Mouse (Mus musculus): ENCODE data around the gene Tle6. TPM values are rescaled to one million over a fixed set of nuclear protein-coding genes. Genes with fewer than 3 reads are reported as not detected.
A peak's percentile ranks its signal among the peaks of the same experiment; 100 is the strongest.

The Tle6 gene
- total RNA-seq, 1 experiment from 2014 or later = 15.3 TPM

DNA sequence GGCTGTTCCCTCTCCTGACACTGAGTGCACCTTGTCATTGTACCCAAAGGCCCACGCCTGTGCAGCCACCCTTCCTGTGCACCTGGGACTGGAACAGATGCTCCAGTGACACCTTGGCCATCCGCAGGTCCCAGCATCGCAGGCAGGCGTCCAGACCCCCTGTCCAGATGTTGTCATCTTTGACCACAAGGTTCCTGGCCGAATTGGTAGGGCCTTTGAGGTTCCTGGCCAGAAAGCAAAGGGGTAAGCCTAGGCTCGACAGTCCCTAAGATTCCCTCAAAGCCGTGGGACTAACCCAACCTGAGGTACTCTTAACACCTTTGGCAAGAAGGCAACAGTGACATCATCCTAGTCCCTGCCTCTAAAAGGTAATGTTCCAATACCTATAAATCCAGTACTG is 8.2 kb downstream of the Tle6 start:
- DNase-seq = no peak

DNA sequence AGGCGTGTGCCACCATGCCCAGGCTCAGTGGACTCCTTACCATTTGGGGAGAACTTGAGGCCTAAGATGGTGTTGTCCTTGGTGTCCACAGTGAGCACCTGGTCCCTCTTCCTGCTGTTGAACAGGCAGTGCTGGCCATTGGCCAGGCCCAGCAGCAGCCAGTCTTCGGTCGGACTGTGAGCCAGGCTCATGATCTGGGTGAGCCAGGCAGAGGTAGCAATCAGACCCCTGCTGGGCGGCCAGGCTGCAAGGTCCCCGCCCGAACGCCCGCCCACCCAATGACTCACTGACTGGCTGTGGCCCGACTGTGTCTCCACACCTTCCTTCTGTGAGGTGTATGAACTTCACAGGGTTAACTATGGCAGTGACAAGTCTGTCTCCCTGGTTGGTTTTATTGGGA is 9.0 kb downstream of the Tle6 start:
- no peak for DNase-seq

DNA sequence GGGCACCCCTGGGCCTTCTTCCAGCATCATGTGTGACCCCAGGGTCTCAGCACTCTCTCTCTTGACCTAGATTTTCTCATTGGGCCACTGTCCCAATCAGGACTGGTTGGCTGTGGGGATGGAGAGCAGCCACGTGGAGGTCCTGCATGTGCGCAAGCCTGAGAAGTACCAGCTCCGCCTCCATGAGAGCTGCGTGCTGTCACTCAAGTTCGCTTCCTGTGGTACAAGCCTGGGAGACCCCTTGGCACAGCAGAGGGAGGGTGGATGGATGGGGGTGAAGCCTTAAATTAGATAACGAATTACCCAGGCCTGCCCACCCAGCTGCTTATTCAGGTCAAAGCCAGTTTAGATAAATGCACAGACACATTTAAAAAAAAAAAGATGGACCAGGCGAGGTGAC is 12.1 kb downstream of the Tle6 start:
- DNase-seq = no peak

DNA sequence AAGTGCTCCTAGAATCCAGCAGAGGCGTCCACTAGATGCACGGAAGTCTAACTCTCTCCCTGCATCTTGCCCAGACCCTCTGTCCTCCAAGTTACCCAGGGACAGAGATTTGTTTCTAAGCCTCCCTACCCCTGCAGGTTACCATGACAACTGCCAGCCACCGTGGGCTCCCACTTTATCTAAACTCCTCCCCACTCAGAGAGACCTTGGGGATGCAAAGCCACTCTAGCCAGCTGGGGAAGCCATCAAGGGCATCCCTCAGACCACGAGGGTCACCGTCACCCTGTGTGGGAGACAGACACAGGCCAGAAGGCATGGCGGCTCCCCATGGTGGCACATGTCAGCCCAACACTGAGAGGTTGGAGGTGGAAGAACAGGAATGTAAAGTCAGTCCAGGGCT is 17.5 kb downstream of the Tle6 start:
- peak; percentile 65 for DNase-seq

DNA sequence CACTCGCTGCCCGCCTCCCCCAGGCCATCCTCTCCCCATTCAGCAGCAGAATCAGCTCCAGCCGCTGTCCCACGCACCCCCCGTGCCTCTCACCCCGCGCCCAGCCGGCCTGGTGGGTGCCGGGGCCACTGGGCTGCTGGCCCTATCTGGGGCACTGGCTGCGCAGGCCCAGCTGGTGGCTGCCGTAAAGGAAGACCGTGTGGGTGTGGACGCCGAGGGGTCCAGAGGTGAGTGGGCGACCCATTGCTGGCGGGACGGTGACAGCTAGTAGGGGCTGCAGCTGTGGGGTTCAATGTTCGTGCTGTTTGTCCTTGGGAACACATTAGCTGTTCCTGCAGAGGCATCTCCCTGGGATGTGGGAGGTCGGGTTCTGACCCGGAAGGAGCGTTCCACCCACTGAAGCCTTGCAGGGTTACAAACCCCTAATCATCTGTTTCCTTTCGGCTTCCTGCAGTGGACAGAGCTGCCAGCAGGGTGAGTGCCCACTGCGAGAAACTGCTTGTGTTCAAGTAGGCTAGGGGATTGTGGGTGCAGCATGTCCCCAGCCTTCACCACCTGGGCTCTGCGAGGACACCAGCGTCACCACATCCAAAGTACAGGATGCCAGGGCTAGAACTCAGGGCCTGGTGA is 20.3 kb downstream of the Tle6 start:
- DNase-seq = no peak

DNA sequence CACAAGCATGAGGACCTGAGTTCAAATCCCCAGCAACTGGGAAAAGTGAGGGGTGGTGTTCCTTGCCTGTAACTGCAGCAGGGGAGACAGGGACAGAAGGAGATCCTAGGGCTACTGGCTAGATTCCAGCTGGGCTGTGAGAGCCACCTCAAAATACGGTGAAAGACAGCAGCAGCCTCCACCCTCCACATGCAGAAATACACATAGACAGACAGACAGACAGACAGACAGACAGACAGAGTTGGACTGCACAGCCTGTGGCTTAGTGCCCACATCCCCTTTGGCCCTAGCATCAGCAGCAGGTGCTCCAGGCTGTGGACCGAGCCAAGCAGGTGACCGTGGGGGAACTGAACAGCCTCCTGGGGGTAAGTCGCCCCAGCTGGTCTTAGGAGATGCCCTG is 20.9 kb downstream of the Tle6 start:
- DNase-seq = no peak

DNA sequence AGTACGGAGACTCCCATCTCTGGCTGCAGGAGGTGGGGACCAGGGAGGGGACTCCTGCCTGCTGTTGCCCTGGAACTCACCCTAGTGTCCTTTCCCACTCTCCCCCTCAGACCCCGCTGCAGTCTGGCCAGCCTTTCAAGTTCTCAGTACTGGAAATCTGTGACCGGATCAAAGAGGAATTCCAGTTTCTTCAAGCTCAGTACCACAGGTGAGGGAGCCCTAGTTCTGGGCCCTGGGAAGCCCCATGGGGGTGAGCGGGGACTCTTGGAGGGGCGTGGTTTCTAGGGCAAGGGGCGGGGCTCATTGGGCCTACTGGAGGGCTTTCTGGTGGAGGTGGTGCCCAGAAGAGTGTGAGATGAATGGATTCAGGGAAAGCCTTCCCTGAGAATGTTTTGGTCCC is 25.2 kb downstream of the Tle6 start:
- DNase-seq = no peak

DNA sequence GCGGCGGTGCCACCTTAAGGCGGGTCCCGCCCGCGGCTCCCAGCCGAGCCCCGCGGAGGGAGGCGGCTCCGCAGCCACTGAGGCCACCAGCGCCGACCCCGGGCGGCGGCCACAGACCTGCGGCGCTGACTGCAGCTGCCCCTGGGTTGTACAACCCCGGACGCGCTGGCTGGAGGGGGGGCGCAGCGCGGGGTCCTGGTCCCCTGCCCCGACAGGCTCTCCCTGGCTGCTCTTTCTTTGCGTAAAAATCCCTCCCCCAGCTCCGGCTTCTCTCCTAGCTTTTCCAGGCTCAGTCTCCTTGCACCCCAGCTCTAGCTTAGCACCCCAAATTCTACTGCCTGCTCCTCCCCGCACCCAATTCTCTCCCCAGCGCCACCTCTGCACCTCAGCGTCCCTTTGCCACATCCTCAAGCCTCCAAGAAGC is 25.7 kb downstream of the Tle6 start:
- DNase-seq = peak; percentile 52

DNA sequence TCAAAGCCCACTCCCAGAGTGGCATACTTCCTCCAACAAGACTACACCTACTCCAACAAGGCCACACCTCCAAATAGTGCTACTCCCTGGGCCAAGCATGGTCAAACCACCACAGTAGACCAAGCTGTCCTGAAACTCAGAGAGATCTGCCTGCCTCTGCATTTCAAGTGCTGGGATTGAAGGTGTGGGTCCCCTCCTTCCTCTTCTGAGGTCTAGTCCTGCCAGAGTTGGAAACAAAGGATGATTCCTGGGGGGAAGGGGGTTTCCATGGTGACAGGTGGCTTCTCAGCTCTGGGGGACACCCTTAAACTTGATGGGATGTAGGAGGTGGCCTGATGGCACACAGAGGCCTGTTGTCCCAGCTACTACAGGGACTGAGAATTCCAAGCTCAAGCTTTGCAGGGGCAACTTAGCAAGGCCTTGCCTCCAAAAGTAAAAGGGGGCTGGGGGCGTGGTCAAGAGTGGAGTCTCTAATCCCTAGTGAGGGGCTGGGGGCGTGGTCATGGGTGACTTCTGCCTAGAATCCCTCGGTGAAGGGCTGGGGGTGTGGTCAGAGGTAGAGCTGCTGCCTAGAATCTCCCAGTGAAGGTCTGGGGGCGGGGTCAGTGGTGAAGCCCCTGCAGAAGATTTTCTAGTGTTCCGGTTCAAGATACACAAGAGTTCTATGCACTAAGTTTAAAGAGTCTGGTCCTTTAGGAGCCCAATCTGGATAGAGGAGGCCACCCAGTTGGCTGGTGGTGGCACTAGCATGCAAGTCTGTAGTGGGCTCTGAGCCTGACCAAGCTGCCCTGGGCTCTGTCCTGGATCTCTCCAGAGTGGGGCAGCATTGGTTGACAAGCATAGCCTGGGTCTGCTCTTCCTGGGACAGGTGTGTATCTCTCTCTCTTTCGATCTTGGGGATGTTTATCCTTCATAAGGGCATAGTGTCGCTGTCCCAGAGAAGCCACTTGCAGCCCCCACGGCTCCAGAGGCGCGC is 26.5 kb downstream of the Tle6 start, which contains the start of gene Tle2:
TSS of gene Tle2 (plus strand) at position 481 of the 976 bp plus-strand sequence.
- no peak for DNase-seq

DNA sequence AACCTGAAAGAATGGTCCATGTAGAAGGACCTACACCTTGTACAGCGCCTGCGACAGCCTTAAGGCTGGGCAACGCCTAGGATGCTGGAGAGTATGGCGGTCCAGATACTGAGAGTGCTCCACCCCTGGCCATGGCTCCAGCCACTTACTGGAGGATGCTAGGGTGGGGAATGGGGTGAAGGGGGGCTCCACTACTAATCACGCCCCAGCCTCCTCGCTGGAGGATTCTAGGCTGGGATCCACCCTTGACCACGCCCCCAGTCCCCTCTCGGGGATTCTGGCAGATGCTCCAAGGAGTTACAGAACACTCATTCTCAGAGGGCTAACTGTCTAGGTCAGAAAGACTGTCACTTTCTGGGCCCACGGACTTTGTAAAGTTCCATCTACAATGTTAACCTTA is 27.9 kb downstream of the Tle6 start:
- no peak for DNase-seq

DNA sequence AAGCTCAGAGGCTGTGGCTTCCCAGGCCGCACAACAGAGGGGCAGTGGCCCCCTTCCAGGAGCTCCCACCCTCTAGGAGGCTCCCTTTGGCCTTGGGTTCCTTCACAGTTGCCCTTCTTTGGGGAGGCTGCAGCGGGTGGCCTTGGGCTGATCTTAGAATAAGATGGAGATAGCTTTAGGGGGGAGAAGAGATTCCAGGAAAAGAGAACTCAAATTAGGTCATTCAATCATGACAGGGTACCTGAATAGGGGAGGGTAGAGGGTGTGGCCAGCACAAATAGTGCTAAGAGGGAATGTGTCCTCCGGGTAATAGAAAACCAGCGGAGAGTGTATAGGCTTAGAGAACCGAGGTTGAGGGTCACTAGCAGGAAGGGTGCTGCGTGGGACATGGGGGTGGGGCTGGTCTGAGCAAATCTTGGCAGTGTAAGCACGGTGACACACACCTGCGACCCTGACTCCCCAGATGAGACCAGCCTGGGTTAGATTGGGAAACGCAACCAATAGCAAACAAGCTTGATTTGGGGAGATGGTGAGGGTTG is 28.7 kb downstream of the Tle6 start:
- DNase-seq = peak; percentile 43

DNA sequence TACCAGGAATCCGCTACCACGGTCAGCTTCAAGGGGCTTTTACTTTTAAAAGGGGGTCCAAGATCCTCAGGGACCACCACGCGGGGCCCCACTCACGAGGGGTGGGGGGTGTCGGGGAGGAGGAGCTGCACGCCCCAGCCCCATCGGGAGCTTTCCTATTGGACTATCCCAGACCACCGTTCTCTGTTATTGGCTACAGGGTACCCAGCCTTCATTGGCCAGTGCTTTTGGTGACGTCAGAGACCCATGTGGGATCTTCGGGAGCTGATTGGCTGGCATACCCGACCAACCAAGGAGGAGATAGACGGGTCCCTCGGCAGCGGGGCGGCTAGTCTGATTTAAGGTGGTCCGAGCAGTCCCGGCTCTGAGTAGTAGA is 29.4 kb downstream of the Tle6 start:
- DNase-seq = peak; percentile 99

DNA sequence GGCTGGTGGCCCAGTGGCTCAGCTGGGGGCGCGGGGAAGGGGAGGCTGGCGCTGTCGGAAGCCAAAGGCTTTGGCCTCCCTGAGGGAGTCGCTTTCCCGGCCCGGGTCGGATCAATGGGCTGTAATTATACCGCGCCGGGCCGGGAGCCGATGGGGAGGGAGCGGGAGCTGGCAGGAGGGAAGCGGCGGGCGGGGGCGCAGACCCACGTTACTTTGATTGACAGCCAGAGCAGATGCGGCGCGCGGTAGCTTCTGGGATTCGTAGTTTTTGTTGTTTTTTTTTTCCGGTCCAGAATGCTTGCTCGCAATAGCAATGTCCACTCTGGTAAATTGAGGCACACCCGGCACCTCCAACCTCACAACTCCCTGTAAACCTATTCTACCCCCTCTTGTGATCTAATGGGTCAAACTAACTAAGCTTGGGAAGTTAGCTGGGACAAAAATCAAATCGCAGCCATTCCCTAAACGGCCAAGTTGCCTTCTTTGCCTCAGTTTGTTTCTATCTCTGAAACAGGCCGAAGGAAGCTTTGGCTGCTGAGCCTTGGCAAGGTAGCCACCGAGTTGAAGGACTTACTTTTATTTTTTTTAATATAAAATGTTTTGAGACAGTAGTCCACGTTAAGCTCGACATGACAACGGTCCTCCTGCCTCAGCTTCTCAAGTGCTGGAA is 29.9 kb downstream of the Tle6 start:
- DNase-seq = peak; percentile 94

DNA sequence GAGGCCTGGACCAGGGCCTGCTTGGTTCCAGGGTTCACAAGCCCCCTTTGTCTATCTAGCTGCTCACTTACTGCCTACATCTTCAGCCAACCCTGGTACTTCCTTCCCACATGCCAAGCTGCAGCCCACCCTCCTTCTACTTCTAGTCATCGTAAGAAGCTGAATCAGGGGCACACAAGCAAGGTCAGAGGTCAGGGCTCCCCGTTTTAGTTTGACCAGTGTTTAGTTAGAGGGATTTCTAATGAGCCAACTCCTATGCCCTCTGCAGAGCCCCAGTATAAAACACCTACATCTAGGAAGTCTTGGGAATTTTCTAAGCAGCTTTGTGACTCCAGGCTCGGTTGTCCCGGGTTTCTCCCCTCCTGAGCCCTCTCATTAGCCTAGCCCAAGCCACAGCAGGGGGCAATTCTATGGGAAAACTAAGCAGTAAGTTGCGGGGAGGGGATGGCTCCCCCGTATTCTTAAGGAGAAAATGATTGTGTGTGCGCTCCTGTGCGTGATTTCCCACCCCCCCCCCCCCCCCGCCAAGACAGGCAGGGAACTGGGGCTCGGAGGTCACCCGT is 30.6 kb downstream of the Tle6 start:
- no peak for DNase-seq

DNA sequence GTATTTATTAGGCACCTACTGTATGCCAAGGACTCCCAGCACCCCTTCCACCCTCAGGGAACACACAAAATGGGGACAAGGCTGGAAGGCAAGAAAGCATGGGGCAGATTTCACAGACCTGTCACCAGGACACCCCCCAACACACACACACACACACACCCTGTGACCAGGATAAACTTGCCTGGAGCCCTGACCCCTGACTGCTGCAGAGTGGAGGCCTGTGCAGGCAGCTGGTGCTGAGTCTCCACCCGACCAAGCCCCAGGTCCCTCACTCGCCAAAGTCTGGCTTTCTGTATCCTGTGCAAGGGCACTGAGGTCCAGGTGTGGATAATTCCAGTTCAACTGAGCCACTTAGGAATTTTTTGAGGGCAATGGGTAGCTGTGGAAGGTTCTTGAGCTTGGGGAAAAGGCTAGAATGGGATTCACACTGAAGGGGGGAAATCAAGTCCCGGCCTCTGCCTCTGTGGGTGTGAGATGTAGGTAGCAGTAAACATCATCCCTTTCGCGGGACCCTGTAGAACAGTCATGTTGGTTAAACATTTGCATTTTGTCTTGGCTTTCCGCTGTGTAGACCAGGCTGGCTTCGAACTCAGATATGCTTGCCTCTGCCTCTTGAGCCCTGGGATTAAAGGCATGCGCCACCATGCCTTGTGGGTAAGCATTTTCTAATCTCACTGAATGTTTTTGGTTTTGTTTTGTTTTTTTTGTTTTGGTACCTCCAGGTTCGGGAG is 31.2 kb downstream of the Tle6 start:
- no peak for DNase-seq

DNA sequence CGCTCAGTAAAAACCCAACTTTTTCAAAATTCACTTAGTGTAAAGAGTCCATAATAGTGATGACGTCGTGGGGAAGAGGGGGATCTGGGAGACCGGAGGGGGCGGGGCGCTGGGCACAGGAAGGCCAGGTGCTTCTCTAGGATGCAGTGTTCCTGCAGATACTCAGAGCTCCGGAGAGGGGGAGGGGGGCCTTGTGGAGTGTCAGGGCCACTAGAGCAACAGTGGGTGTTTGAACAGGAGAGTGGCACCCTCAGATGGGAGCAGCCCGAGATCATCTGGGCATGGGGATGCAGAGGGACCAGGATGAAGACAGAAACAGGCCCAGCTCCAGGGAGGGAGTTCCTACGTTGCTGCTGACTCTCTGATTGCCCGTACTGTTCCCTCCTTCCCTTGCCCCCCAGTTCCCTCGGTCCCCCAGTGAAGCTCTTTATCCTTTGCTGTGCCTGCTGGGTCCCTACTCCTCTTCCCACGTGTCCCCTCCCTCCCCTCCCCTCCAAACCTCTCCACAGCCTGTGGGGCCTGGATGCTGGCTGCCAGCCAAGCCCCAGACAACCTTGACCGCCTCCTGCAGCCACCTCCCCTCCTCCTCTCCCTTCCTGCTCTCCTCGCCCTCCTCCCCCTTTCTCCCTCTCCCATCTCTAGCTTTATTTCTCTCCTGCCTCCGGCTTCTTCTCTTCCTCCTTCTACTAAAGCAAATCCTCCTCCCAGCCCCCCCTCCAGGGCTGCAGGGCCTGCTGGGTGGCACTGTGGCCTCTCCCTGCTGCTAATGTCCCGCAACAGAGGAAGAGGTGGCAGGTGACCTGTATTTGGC is 32.3 kb downstream of the Tle6 start:
- peak; percentile 87 for DNase-seq

DNA sequence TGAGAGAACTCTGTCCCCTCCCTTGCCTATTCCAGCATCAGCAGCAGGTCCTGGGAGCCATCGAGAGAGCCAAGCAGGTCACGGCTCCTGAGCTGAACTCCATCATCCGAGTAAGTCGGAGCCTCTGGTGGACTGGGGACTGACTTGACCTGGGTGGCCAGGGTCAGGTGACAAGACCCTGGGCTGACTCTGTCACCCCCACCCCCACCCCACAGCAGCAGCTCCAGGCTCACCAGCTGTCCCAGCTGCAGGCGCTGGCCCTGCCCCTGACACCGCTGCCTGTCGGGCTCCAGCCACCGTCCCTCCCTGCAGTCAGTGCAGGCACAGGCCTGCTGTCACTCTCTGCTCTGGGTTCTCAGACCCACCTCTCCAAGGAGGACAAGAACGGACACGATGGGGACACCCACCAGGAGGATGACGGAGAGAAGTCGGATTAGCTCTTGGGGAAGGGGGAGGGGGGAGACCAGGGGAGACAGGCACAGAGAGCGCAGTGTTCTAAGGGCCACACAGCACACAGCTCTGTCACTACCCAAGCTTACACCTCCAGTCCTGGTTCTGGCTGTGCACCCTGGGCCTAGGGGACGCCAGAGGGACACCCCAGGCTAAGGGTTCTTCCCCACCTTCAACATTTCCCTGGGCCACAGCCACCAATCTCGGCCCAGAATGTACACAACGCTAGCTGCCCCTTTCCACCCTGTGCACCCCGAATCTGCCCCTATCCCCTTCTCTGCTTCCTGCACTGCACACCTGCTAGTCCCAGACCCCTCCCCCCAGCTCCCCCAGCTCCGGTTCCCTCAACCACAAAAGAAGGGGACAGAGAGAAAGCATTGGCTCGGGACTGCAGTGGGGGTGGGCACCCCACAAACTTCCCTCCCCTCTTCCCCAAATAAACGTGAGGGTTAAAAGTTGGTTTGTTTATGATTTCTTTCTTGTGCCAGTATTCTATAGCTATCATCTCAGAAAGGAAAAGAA is 35.3 kb downstream of the Tle6 start:
- no peak for DNase-seq

DNA sequence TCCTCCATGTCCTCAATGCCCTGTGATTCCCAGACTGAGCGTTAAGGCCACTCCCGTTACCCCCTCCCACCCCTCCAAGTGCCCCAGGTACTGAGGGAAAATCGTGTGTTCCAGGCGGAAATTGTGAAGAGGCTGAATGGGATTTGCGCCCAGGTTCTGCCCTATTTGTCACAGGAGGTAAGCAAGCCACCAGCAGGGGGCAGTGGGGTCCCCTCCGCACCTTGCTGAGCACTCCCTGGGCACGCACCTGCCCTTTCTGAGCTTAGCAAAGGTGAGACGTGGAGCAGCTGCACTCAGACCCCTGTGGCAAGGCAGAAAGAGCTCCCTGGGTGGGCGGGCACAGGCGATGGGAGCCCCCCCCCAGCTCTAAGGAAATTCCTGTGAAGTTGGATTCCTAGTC is 36.1 kb downstream of the Tle6 start:
- peak; percentile 71 for DNase-seq

DNA sequence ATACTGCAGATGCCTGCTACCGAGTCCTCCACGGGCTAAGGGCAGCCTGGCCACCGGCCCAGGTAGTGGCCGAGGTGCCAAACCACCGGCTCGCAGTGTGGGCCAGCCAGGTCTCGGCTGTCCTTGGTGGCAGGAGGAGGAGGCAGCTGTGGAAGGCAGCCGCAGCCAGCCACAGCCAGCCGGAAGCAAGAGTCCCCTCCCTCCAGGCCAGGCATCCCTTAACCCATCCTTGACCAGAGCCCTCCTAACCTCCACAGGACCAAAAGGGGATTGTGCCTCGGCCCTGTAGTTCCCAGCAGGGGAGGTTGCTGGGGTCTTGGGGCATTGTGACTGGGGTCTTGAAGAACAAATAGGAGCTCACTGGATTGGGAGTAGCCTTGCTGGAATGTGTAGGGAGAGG is 36.7 kb downstream of the Tle6 start:
- peak; percentile 80 for DNase-seq

DNA sequence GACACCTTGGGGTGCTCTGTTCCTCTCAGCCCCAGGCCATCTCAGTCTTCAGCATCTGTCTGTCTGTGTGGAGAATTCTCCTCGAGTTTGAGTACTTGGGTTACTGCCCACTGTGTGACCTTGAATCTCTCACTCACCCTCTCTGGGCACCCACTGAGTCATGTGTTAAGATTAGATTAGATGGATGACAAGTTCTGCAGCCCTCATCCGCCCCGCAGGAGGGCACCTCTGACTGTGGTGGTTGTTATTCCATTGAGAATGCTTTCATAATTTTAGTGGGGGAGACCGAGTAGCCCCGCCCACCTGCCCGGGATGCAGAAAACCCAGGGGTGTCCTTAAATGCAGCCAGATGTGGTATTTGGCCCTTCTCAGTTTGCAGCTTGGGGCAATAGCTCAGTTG is 37.4 kb downstream of the Tle6 start:
- DNase-seq = peak; percentile 83
